Mouse (Mus musculus): ENCODE data around the gene Hspbap1.

Hspbap1 gene

GRCm38 (mm10) chr16:35763590-35764296 lies 6.4 kb upstream of the Hspbap1 start:
- no peak for DNase-seq (ENCODE audit: low spot score in 2 of 2)

- no peak for DNase-seq (ENCODE audit: low spot score in 2 of 2)
Observed at GRCm38 (mm10) chr16:35764941-35765340, 5.2 kb upstream of the Hspbap1 start.

GRCm38 (mm10) chr16:35765449-35765848 lies 4.7 kb upstream of the Hspbap1 start:
- DNase-seq (ENCODE audit: low spot score in 2 of 2) = no peak

GRCm38 (mm10) chr16:35766366-35766765 lies 3.8 kb upstream of the Hspbap1 start:
- no peak for DNase-seq (ENCODE audit: low spot score in 2 of 2)

- DNase-seq (ENCODE audit: low spot score in 2 of 2) = no peak
Observed at GRCm38 (mm10) chr16:35768469-35768784, 1.7 kb upstream of the Hspbap1 start.

- peak; percentile 49 to 63 for DNase-seq (ENCODE audit: low spot score in 2 of 2)
Observed at GRCm38 (mm10) chr16:35768785-35769642, 1.2 kb upstream of the Hspbap1 start, which contains the start of gene Dirc2. Gene Dirc2 (minus strand): TSS chr16:35769356.

GRCm38 (mm10) chr16:35771141-35771540 lies 966 bp downstream of the Hspbap1 start:
- DNase-seq (ENCODE audit: low spot score in 2 of 2) = no peak

- no peak for DNase-seq (ENCODE audit: low spot score in 2 of 2)
Observed at GRCm38 (mm10) chr16:35771606-35772005, 1.4 kb downstream of the Hspbap1 start.

- DNase-seq (ENCODE audit: low spot score in 2 of 2) = no peak
Observed at GRCm38 (mm10) chr16:35772598-35772997, 2.4 kb downstream of the Hspbap1 start.

GRCm38 (mm10) chr16:35775835-35776234 lies 5.7 kb downstream of the Hspbap1 start:
- no peak for DNase-seq (ENCODE audit: low spot score in 2 of 2)

- no peak for DNase-seq (ENCODE audit: low spot score in 2 of 2)
Observed at GRCm38 (mm10) chr16:35776737-35777136, 6.6 kb downstream of the Hspbap1 start.

GRCm38 (mm10) chr16:35777768-35778167 lies 7.6 kb downstream of the Hspbap1 start:
- DNase-seq (ENCODE audit: low spot score in 2 of 2) = no peak

- no peak for DNase-seq (ENCODE audit: low spot score in 2 of 2)
Observed at GRCm38 (mm10) chr16:35779681-35780080, 9.5 kb downstream of the Hspbap1 start.

GRCm38 (mm10) chr16:35781096-35781495 lies 10.9 kb downstream of the Hspbap1 start:
- DNase-seq (ENCODE audit: low spot score in 2 of 2) = no peak

- DNase-seq (ENCODE audit: low spot score in 2 of 2) = no peak
Observed at GRCm38 (mm10) chr16:35781651-35782050, 11.5 kb downstream of the Hspbap1 start.

GRCm38 (mm10) chr16:35782451-35783206 lies 12.5 kb downstream of the Hspbap1 start:
- DNase-seq (ENCODE audit: low spot score in 2 of 2) = no peak

- no peak for DNase-seq (ENCODE audit: low spot score in 2 of 2)
Observed at GRCm38 (mm10) chr16:35783207-35783573, 13.0 kb downstream of the Hspbap1 start.

- no peak for DNase-seq (ENCODE audit: low spot score in 2 of 2)
Observed at GRCm38 (mm10) chr16:35784134-35784725, 14.1 kb downstream of the Hspbap1 start.

GRCm38 (mm10) chr16:35787163-35787562 lies 17.0 kb downstream of the Hspbap1 start:
- no peak for DNase-seq (ENCODE audit: low spot score in 2 of 2)

- no peak for DNase-seq (ENCODE audit: low spot score in 2 of 2)
Observed at GRCm38 (mm10) chr16:35787568-35788189, 17.5 kb downstream of the Hspbap1 start.

GRCm38 (mm10) chr16:35788330-35788729 lies 18.2 kb downstream of the Hspbap1 start:
- DNase-seq (ENCODE audit: low spot score in 2 of 2) = no peak
